Mouse (Mus musculus): ENCODE results near the gene Olfr857. TPM values are rescaled to one million over a fixed set of nuclear protein-coding genes. Genes with fewer than 3 reads are reported as not detected.

Gene Olfr857
- polyA plus RNA-seq (2012; rRNA removed) = not detected in 2 replicates

GRCm38 (mm10) chr9:19709133-19709532 is at the start of gene Olfr857:
TSS of gene Olfr857 (plus strand) at chr9:19709433.

Other genes with a start within 250 kb of the Olfr857 start
- not detected in 2 replicates for gene Olfr850, start 231.2 kb upstream of the Olfr857 start, polyA plus RNA-seq (2012; rRNA removed)
- gene Olfr851, start 216.1 kb upstream of the Olfr857 start, polyA plus RNA-seq (2012; rRNA removed) = not detected in 2 replicates
- gene Olfr853, start 168.4 kb upstream of the Olfr857 start, polyA plus RNA-seq (2012; rRNA removed) = not detected in 2 replicates
- not detected in 2 replicates for gene Olfr854, start 142.1 kb upstream of the Olfr857 start, polyA plus RNA-seq (2012; rRNA removed)
- not detected in 2 replicates for gene Olfr855, start 126.8 kb upstream of the Olfr857 start, polyA plus RNA-seq (2012; rRNA removed)
- 7.9 and 8.8 TPM in 2 replicates for gene Zfp317, start 87.3 kb upstream of the Olfr857 start, polyA plus RNA-seq (2012; rRNA removed)
- not detected in 2 replicates for gene Olfr58, start 70.8 kb downstream of the Olfr857 start, polyA plus RNA-seq (2012; rRNA removed)
- gene Olfr859, start 95.5 kb downstream of the Olfr857 start, polyA plus RNA-seq (2012; rRNA removed) = not detected in 2 replicates
- not detected in 2 replicates for gene Olfr860, start 140.3 kb downstream of the Olfr857 start, polyA plus RNA-seq (2012; rRNA removed)
- not detected in 2 replicates for gene Olfr862, start 178.6 kb downstream of the Olfr857 start, polyA plus RNA-seq (2012; rRNA removed)
- gene Olfr77, start 207.4 kb downstream of the Olfr857 start, polyA plus RNA-seq (2012; rRNA removed) = not detected in 2 replicates

All from ovary, adult 2 months (tissue).